Mouse (Mus musculus) CH12.LX (cell line): Measurements from ENCODE around the gene Idh1.

Experiments used
- CTCF ChIP-seq, 2 experiments: IDR thresholded peaks in 1 of 2; conservative IDR thresholded peaks in 1 of 2; 2 replicates each; pipeline ENCODE4 v1.5.1; 2011 to 2012; ENCODE audit warnings: low read depth in 2 of 2, low read length in 2 of 2, improper control_type of control experiment in 1 of 2, inconsistent platforms in 1 of 2, mild to moderate bottlenecking in 1 of 2, moderate library complexity in 1 of 2
- JUN ChIP-seq: IDR thresholded peaks from 2 replicates; pipeline ENCODE4 v1.6.1; 2011; ENCODE audit warnings: low read depth, mild to moderate bottlenecking, low read length, improper control_type of control experiment, moderate library complexity; ENCODE audit not compliant: insufficient read depth
- JUND ChIP-seq: conservative IDR thresholded peaks from 2 replicates; pipeline ENCODE4 v1.6.1; 2011; ENCODE audit warnings: low read depth, low read length, improper control_type of control experiment
- KAT2A ChIP-seq: IDR thresholded peaks from 2 replicates; pipeline ENCODE4 v1.6.1; 2012; ENCODE audit warnings: low read length, improper control_type of control experiment, inconsistent platforms; ENCODE audit not compliant: insufficient replicate concordance
- POLR2A ChIP-seq: IDR thresholded peaks from 2 replicates; pipeline ENCODE4 v1.6.1; 2011; ENCODE audit warnings: low read depth, mild to moderate bottlenecking, improper control_type of control experiment, low read length
- TCF12 ChIP-seq: IDR thresholded peaks from 2 replicates; pipeline ENCODE4 v1.6.1; 2014; ENCODE audit warnings: low read depth, mild to moderate bottlenecking, inconsistent platforms, low read length, improper control_type of control experiment

GRCm38 (mm10) chr1:65176912-65177311, 9.4 kb downstream of the Idh1 start:
- TF ChIP-seq KAT2A = no peak
- TF ChIP-seq JUND = no peak
- TF ChIP-seq TCF12 = no peak
- no peak for TF ChIP-seq POLR2A
- TF ChIP-seq CTCF (conservative IDR thresholded peaks at IDR 0.05 in 1 of 2, IDR thresholded peaks at IDR 0.05 in 1 of 2; ENCODE audit: low read depth in 2 of 2, low read length in 2 of 2) = no peak
- no peak for TF ChIP-seq JUN
